Mouse (Mus musculus): Measurements from ENCODE around the gene Ddb2.

GRCm38 (mm10) chr2:91257126-91257980 lies 20.6 kb upstream of the Ddb2 start:
- TF ChIP-seq CTCF (IDR thresholded peaks at IDR 0.05; ENCODE audit: low read depth) (no peak), EP300 (IDR thresholded peaks at IDR 0.05; ENCODE audit: low read depth) (no peak)

All from heart, postnatal 0 days (tissue).